Mouse (Mus musculus) retina, postnatal 7 days (tissue): Measurements from ENCODE around the gene Zfp800.

Source experiments
- DNase-seq: peaks from one replicate; pipeline ENCODE4 v3.0.0-alpha.2; 2012; ENCODE audit warnings: low read depth, low spot score

Gene Zfp800

DNA sequence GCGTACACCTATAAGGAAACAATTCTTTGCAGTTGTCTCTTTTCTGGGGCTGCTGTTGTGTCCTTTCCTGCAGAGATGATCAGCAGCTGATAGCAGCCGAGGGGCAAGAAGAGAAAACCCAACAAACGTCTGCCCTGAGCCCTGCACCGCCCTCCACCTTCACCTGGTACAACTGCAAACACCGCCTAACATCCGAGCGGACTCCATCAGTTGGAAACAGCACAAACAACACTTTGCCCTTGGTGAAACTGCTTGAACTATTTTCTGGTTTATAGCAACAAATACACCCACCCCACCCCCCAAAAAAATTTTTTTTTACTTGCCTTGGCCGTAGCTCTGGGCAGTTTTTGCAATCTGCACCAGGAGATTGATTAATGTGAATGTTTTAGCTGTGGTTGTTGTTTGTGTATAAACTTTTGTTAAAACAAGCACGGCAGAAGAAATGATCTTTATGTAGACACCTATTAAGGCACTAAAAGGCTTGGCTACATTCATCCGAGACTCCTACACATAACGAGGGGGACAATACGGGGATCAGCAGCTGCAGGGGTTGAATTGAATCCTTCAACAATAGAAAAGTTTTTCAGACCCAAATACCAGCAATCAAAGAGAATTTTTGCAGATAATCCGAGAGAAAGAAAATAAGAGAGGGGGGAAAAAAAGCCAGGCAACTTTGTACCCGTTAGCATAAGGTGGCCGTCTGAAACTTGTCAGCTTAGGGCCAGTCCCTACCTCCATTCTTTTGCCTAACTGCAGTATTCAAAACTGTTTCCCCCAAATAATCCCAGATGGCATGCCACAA, 1.6 kb downstream of the Zfp800 start:
- no peak for DNase-seq

- DNase-seq, result no peak
Measured at GRCm38 (mm10) chr6:28389038-28389437, 8.8 kb downstream of the Zfp800 start.

DNA sequence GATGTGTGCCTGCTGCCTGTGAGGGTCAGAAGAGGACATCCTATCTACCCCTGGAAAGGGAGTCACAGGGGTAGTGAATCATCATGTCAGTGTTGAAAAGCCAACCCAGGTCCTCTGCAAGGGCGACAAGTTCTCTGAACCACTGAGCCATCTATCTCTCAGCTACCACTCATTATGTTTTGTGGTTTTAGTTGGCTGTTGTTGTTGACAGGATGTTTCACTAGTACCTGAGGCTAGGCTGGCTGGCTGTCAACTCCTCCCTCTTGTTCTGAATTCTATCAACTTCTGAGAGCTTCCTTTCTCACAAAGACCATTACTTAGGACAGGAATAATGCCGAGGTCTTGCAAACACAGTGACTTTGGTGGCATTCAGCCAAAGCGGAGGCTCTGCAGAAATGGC, 12.6 kb downstream of the Zfp800 start:
- no peak for DNase-seq

GRCm38 (mm10) chr6:28381983-28382382, 15.8 kb downstream of the Zfp800 start:
- peak; percentile 17 for DNase-seq

- no peak for DNase-seq
Measured at GRCm38 (mm10) chr6:28369966-28370683, 27.7 kb downstream of the Zfp800 start.

DNA sequence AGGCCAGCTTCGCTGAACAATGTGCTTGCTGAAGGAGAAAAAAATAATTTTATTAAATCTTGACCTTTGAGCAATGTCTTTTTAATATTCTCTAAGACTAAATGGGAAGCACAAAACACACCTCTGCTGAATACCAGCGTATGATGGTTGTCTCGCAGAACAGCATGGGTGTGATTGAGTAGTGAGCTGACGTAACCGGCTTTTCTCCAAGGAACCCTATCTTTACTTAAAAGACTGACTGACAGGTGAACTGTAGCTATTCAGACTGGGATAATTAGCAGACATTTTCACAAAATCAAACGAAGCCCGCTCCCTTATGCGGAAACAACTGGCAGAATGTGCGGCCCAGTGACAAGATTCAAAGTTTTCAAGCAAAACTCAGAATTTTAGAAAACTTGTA, 30.2 kb downstream of the Zfp800 start:
- no peak for DNase-seq

DNA sequence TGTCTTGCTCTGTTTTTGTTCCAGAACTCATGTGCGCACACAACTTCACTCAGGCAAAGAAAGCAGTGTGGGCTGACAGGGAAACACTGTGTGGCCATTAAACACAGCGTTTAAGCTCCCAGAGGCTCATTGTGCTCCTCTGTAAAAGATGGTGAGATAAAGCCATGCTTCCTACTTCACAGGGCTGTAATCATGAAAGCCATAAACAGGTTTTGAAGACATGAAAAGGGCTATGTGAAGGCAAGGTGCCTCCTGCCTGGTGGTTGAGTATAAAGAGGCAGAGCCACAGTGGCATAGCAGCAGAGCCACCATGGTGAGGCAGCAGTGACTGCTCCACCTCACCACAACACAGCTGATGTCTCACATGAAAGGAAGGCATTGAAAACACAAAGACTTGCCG, 46.7 kb downstream of the Zfp800 start:
- no peak for DNase-seq

DNA sequence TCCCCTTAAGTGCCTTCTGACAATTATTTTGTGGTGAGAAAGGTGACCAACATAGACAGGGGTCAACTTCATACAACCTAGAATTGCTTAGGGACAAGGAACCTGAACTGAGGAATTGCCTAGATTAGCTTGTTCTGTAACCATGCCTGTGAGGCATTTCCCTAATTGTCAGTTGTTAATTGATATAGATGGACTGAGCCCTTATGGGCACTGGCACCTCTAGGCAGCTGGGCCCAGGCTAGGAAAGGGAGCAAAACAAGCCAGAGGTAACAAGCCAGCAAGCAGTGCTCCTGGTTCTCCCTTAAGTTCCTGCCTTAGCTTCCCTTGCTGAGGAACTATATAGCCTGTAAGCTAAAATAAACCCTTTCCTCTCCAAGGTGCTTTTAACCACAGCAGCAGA, 52.1 kb downstream of the Zfp800 start:
- no peak for DNase-seq

DNA sequence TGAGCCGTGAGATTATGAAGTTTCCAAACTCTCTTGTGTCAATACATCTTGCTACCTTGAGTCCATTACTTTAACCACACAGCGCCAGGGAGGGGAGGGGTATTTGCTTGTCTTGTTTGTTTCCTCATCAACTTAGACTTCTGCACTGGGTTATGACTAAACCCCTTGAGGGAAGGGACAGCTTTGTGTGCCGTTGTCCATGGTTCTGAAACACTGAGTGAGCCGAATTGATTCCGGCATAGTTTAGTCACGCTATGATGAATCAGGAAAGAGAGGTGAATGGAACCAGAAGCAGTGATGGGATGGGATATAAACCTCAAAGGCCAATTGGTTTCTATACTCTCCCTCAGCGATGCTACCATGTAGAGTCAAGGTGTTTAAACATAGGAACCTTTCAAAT, 52.6 kb downstream of the Zfp800 start:
- no peak for DNase-seq

- no peak for DNase-seq
Measured at GRCm38 (mm10) chr6:28342863-28343262, 54.9 kb downstream of the Zfp800 start.

- DNase-seq, result no peak
Measured at GRCm38 (mm10) chr6:28341174-28341573, 56.6 kb downstream of the Zfp800 start.

DNA sequence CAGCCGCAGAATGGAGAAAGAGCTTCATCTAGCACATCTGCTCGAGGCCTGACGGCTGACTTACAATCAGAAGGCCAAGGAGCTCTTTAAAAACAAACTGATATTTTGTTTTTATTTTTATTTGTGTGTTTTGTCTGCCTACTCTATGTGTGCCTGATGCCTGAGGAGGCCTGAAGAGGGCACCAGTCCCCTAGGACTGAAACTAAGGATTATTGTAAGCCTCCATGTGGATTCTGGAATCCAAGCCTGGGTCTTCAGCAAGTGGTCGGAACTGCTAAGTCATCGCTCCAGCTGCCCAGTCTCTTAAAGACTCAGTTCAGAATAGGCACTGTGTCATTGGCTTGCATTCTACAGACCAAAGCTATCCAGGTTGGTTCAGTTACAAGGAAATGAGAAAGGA, 58.4 kb downstream of the Zfp800 start:
- no peak for DNase-seq

GRCm38 (mm10) chr6:28333696-28334095, 64.1 kb downstream of the Zfp800 start:
- DNase-seq, result no peak

- DNase-seq, result no peak
Measured at GRCm38 (mm10) chr6:28332546-28332945, 65.3 kb downstream of the Zfp800 start.

GRCm38 (mm10) chr6:28329815-28330214, 68.0 kb downstream of the Zfp800 start:
- DNase-seq, result no peak

GRCm38 (mm10) chr6:28329002-28329596, 68.7 kb downstream of the Zfp800 start:
- DNase-seq, result no peak

DNA sequence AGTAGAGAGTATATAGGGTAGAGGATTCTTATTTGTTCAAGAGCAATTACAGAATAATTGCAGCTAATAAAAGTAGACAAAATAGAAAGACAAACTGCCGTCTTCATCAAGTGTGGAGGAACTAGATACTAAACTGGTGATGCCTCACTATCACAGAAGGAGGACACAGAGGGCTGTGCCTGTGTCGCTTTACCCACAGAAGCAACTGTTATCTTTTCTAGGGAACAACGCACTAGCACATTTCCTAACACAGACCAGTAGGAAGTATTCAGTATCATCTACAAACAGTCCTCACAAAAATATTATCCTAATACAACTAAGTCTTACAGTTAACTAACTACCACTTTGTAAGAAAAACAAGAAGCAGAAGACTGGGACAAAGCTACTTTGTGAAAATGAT, 71.1 kb downstream of the Zfp800 start:
- DNase-seq, result no peak

GRCm38 (mm10) chr6:28322399-28322798, 75.4 kb downstream of the Zfp800 start:
- no peak for DNase-seq

DNA sequence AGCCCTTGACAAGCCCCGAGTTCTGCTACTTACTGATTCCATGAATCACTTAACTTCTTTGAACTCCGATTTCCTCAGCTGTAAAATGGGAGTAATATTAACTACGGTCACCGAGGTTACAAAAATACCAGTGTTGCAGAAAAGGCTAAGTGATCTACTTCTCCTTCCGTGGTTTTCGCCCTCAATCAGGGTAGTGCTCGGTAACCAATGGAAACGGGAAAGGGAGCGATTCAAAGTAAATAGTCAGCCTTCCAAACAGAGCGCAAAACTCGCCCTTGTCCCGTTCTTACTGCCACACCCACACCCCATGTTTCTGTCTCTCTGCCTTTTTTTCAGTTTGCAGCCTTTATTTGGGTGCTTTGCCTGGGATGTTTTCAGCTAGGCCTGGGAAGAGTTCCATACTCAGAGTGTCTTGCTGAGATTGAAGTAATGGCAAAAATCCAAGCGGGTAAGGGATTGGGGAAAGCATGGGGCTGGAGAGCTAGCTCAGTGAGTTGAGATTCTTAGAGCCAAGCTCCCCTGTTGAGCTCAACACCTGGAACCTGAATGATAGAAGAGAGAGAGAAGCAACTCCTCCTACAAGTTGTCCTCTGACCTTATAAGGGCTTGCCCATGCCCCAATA, 78.0 kb downstream of the Zfp800 start:
- DNase-seq, result no peak

DNA sequence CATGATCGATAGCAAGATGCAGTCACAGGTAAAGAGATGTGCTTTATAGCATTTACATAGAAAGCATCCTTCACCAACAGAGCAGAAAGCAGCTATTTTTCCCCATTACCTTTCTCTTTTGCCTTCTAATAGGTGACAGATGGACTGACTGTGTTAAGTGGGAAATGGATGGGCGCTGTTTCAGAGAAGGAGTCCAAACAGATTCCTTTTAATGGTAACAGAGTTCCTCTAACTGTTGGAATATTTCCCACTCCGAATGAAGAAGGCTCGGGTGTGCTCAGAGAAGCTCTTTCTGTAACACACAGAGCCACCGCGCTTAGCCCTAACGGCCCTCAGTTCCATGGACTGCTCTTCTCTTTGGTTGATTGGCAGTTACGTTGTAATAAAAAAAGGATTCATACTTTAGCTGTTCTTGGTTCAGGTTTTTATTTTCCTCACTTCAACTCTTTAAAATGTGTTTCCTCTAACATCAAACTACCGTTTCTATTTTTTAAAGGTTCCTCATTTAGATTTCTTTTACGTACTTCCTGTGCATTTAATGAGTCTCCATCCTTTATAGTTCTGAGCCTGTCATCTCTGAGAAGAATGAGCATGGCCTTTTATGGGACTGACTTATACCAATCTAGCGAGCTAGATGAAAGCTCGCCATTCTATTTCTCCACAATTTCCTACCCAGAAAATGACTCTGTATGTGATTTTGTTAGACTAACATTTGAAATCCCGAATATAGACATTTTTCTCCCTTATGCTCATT, 78.8 kb downstream of the Zfp800 start:
- no peak for DNase-seq

- DNase-seq, result no peak
Measured at GRCm38 (mm10) chr6:28315208-28315607, 82.6 kb downstream of the Zfp800 start.

DNA sequence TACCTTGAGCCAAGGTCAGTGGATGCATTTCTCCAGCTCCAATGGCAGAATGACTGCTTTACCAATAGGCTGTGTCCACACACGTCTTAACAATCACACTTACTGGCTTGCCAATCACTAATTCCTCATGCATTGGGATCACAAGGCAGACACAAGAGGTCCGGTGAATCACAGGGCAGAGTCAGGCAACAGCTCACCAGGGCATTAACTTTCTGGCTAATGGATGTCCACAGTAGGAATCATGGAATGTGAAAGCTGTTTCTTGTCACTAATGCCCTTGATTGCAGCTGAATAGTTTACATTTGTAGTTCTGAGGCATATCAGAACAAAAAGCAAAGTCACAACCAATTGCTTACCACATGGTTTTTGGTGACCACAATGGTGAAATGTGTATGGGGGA, 85.7 kb downstream of the Zfp800 start:
- no peak for DNase-seq
